Mouse (Mus musculus): ENCODE data around the gene Map3k4. TPM values are rescaled to one million over a fixed set of nuclear protein-coding genes. Genes with fewer than 3 reads are reported as not detected.
"Not testable (repeated sequence)": the region's sequence is repeated elsewhere in the genome, so short reads cannot be mapped to it uniquely, and the experiment has no call there.

The Map3k4 gene
- total RNA-seq, 1 experiment from 2014 or later: 22.5 TPM

DNA sequence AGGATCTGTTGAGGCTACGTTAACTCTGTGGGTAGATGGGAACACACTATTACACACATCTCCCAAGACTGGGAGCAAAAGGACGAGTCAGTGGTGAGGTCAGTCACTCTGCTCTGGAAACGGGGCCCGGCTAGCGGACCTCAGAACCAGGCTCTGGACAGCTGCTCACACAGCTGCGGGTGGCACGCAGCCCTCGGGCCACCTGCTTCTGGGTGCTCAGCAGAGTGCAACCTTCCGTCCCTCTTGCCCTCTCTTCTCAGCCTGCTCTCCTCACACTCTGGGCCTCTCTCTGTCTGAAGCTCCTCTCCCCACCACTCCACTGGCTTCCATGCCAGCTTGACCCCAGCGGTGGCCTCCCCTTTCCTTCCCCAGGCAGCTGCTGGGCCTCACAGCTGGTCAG, 50.1 kb downstream of the Map3k4 start:
- peak; percentile 11 for DNase-seq

- DNase-seq: no peak
These were observed 50.5 kb downstream of the Map3k4 start for GRCm38 (mm10) chr17:12268091-12268490.

DNA sequence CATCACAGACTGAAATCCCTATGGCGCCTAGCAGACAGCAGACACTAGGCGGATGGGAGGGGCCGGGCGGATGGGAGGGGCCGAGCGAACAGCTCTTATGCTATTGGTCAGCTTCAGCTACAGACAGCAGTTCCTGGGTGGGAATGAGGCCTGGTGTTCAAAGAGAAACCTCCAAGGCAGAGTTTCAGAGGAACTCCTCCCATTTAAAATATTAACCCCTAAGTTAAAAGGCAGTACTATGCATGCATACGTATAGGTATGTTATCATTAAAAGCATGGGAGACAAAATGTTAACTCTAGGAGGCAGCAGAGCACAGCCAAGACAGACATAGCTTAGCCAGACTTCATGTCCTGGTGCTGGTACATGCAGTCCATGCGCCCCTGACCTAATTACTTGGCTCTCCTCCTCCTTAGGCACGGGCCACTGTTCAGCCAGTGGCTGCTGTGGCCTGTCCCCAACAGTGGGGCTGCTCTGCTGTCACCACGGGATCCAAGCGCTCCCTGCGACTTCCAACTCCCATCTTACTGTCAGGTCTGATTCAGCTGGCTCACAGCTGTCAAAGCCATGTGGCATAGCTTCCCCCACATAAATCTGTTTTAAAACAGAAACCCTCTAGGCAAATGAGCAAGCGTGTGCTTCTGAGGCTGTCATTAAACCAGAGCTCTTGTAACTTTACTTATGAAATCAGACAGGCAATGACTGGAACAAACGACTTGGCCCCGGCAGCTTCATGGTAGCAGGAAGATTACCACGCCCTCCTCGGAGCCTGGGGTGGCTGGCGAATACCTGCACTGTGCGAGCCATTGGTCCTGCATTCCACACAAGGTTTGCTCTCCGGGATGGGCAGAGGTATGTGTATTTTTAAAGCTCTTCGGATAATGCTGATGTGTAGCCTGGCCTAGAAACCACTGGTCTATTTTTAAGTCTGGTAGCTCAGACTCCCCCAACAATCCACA, 52.3 kb downstream of the Map3k4 start:
- DNase-seq: peak; percentile 80

DNA sequence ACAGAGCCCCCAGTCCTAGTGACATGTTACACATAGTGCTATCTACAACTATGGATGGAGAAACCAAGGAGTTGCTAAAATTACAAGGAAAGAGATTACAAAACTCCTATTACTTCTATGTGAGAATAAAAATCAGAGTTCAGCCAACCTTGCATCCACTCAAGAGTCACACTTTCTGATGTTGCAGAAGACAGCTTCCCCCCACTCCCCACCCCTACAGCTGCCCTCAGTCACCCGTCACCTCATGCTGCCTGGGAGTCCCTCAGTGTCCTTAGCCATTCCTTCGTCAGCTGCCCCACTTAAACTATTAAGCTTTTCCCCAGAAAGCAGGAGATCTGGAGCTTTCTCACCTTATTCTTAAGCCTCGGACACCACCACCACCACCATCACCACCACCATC, 54.3 kb downstream of the Map3k4 start:
- DNase-seq: no peak

GRCm38 (mm10) chr17:12263787-12264186, 54.8 kb downstream of the Map3k4 start:
- DNase-seq: no peak

GRCm38 (mm10) chr17:12262851-12263250, 55.7 kb downstream of the Map3k4 start:
- DNase-seq: no peak

GRCm38 (mm10) chr17:12261887-12262286, 56.7 kb downstream of the Map3k4 start:
- DNase-seq: peak; percentile 15

- no peak for DNase-seq
These were observed 57.2 kb downstream of the Map3k4 start for GRCm38 (mm10) chr17:12261376-12261775.

DNA sequence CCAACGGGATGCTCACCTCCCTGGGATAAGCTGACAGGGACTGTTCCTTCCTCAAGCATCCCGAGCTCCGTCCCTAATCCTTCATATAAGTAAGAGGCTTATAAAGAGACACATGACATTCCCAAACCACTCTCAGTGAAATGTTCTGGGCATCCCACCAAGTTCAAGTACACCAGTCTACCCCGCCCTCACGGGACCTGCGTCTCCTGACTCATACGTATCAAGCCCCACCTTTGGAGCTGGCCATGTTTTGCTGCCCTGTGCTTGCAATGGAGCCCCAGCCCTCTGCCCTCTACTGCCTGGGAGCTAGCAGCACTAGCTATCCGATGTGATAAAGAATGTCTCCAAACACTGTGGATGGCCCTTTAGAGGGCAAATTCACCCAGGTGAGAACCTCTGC, 58.6 kb downstream of the Map3k4 start:
- DNase-seq: no peak

GRCm38 (mm10) chr17:12258517-12258916, 60.1 kb downstream of the Map3k4 start:
- DNase-seq: no peak

DNA sequence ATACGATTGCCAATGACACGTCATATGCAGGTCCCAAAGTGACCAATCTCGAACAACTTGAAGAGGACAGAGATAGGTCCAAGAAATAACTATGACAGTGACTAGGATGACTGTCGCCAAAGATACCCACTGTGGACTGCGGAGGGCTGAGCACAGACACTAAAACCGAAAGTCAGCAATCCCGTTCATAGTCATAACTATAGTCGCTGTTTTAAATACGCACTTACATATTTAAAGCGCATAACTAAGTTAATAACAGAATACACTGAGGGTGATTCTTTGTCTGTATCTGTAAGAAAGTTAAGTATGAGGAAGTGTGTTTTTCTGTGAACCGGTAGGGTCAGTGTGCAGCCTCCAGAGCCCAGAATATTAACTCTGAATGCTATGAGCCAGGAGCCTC, 62.5 kb downstream of the Map3k4 start:
- DNase-seq: no peak

- DNase-seq: no peak
These were observed 68.0 kb downstream of the Map3k4 start for GRCm38 (mm10) chr17:12250581-12250980.

GRCm38 (mm10) chr17:12249783-12250504, 68.7 kb downstream of the Map3k4 start:
- peak; percentile 27 for DNase-seq

DNA sequence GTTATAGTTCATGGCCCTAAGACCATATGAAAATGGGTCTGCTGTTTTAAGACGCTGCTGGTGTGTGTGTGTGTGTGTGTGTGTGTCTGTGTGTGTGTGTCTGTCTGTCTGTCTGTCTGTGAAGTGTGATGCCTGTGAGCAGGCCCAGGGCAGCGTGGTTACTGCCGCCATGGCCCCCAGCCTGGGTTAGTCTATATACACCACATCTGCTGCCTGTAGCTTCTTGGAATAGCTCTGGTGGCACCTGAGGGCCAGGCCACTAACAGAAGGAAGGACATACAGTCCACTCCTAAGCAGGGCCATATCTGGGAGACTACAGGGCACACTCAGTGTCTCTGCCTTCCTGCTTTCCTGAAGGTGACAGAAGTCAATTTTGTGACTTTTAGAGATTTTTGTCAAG, 77.9 kb downstream of the Map3k4 start:
- DNase-seq: no peak

DNA sequence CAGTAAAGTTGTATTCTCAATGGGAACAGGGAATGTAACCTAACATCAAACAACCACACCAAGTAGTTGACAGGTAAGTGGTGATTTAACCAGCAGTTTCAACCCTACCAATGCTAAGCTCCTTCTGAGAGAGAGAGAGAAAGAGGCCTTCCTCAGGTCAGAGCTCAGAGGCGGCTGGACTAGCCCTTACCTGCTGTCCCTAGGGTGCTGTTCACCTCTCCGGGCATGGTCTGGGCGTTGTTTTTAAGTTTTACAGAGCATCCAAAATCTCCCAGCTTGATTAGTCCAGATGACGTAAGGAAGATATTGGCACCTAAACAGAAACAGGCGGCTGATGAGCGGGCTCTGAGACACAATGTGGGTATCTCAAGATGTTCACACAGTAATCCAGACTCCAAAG, 85.9 kb downstream of the Map3k4 start:
- no peak for DNase-seq

DNA sequence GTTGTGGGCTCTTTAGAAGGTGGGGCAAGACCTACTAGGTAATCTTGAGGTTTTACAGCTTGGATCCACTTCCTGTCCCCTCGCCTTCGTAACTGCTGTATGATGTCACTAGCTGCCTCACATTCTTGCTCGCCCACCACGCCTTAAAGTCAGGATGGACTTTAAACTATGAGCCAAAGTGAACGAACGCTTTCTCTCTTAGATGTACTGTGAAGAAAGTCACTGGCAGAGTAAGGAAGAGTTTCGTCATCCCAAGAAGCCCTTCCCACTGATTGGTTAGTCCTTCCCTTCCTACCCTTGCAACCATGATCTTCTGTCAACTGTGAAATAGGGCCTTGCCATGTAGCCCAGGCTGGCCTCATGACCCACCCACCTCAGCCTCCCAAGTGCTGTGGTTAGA, 87.5 kb downstream of the Map3k4 start:
- no peak for DNase-seq

DNA sequence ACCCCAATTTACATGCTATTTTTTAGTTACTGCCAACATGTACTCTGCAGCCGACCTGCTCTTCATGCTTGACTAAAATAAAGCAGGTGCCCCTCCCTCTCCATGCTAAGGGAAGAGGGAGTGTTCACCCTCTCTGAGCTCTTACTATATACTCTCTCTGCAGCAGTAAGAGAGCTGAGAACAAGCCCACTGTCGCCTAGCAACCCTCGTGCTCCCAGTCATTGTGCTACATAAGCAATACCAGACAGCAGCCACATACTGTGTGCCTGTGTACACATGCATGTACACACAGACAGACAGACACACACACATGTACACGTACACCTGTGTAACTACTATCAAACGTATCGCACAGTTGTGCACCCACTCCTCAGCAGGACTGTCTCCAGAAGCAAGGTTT, 88.4 kb downstream of the Map3k4 start:
- DNase-seq: no peak

- DNase-seq: no peak
These were observed 88.8 kb downstream of the Map3k4 start for GRCm38 (mm10) chr17:12229756-12230155.

- DNase-seq: no peak
These were observed 90.1 kb downstream of the Map3k4 start for GRCm38 (mm10) chr17:12228471-12228870.

DNA sequence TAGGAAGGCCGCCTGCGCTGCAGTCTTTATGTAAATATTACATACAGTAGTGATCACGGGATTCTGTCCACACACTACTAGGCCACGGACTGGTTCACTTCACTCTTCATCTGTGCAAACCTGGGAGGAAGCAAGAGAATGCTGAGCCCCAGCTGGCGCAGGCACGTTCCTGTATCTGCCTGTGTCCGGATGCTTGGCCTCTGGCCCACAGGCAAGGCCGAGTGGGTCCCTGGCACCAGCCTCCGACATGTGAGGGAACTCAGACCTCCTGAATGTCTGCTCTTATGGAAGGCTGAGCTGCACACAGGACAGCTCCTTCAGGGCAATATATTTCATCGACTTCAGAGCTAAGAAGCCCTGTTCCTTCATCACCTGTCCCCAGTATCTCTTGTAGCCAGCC, 90.6 kb downstream of the Map3k4 start:
- DNase-seq: no peak

DNA sequence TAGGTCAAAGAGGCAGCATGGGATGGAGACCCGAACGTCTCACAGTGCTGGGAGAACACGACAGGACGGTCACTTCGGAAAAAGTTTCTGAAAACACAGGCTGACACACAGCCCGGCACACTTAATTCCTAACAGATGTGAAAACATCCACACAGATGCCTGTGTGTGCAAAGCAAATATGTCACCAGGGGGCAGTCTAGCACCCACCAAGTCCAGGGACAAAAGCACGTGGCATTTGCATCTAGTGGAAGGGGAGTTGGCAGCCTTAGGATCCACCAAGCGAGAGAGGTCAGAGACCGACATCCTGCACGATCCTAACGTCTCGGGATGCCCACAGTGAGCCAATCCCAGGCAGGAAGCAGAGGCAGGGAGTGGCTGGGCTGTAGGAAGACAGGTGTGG, 92.0 kb downstream of the Map3k4 start:
- peak; percentile 61 for DNase-seq

DNA sequence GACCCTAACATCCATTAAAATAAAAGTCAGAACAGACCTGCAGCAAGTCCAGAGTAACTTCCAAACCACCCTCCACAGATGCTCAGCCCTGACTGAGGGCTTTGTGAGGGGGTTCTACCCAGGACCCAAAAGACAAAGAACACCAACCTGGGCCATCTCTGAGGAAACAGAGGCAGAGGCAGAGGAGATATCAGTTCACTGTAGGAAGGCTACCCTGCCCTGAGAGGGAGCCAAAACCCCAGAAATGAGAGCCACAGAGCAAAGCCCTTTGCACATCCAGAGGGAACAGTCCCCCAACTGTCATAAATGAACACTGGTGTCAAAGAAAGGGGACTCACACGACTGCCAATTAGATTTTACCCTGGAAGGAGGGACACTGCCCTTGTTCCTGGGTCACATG, 93.4 kb downstream of the Map3k4 start:
- no peak for DNase-seq

GRCm38 (mm10) chr17:12224551-12224950, 94.0 kb downstream of the Map3k4 start:
- DNase-seq: not testable (repeated sequence)

DNA sequence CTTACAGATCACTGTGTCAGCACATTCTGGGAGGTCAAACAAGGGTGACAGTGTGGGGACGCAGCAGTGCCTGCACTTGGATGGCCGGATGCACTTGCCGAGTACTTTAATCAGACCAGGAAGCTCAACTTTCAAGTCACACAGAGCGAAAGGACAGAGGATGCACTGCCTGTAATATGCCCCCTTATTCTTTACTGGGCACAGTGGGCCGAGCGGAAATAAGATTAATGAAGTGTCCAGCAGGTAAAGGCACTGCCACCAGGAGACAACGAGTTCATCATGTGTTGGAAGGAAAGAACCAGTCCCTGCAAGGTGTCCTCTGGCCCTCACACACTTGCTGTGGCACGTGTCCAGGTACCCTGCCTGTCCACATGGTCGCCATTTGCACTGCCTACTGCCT, 94.5 kb downstream of the Map3k4 start:
- no peak for DNase-seq

Measured in adrenal gland, postnatal 14 days (tissue).